Mouse (Mus musculus) MEL (cell line): ENCODE measurements around the gene Cuta. TPM values are rescaled to one million over a fixed set of nuclear protein-coding genes. Genes with fewer than 3 reads are reported as not detected.
A peak's percentile ranks its signal among the peaks of the same experiment; 100 is the strongest.

Experiments used
- DNase-seq: peaks from one replicate; pipeline ENCODE4 v3.0.0; 2011; ENCODE audit warnings: low read depth, low spot score
- H3K27ac ChIP-seq: 2 replicates; pipeline ENCODE4 v1.5.1; 2012; ENCODE audit warnings: low read depth, mild to moderate bottlenecking, control low read depth, low read length, moderate library complexity; ENCODE audit not compliant: control insufficient read depth
- H3K27me3 ChIP-seq, 2 experiments: fragments of 150-350 bp in 1 of 2; sonication (generic) in 1 of 2; 2 replicates each; pipeline ENCODE4 v1.6.1; 2012; ENCODE audit warnings: low read length in 2 of 2, mild to moderate bottlenecking in 2 of 2, improper control_type of control experiment in 1 of 2, moderate library complexity in 1 of 2; ENCODE audit not compliant: insufficient read depth in 2 of 2, control insufficient read depth in 1 of 2
- H3K36me3 ChIP-seq, 2 experiments: 2 replicates each; pipeline ENCODE4 v1.6.1; 2012 to 2014; ENCODE audit warnings: low read length in 2 of 2, improper control_type of control experiment in 1 of 2, inconsistent platforms in 1 of 2, mild to moderate bottlenecking in 1 of 2; ENCODE audit not compliant: insufficient read depth in 2 of 2, control insufficient read depth in 1 of 2
- H3K4me1 ChIP-seq, 2 experiments: fragments of 150-350 bp in 1 of 2; sonication (generic) in 1 of 2; 2 replicates each; pipeline ENCODE4 v1.6.1; 2012; ENCODE audit warnings: low read length in 2 of 2, improper control_type of control experiment in 1 of 2, mild to moderate bottlenecking in 1 of 2; ENCODE audit not compliant: insufficient read depth in 2 of 2, control insufficient read depth in 1 of 2
- H3K4me3 ChIP-seq, 2 experiments: fragments of 150-350 bp in 1 of 2; sonication (generic) in 1 of 2; 2 replicates each; pipeline ENCODE4 v1.5.1; 2012; ENCODE audit warnings: low read depth in 2 of 2, low read length in 2 of 2, mild to moderate bottlenecking in 2 of 2, moderate library complexity in 2 of 2, control low read depth in 1 of 2, improper control_type of control experiment in 1 of 2; ENCODE audit not compliant: control insufficient read depth in 1 of 2, insufficient read depth in 1 of 2
- H3K79me2 ChIP-seq: 2 replicates; pipeline ENCODE4 v1.6.1; 2012; ENCODE audit warnings: mild to moderate bottlenecking, low read length, moderate library complexity; ENCODE audit not compliant: control insufficient read depth, poor library complexity, insufficient read depth
- H3K9ac ChIP-seq: 2 replicates; pipeline ENCODE4 v1.6.1; 2012; ENCODE audit warnings: low read depth, mild to moderate bottlenecking, control low read depth, low read length, moderate library complexity; ENCODE audit not compliant: control insufficient read depth, poor library complexity, severe bottlenecking
- H3K9me3 ChIP-seq: fragments of 150-350 bp; sonication (generic); replicated peaks from 2 replicates; pipeline ENCODE4 v1.6.1; 2012; ENCODE audit warnings: mild to moderate bottlenecking, low read length, improper control_type of control experiment, moderate library complexity; ENCODE audit not compliant: insufficient read depth
- CHD1 ChIP-seq: IDR thresholded peaks from 2 replicates; pipeline ENCODE4 v1.6.1; 2012; ENCODE audit warnings: low read depth, mild to moderate bottlenecking, inconsistent platforms, low read length, improper control_type of control experiment
- ETS1 ChIP-seq: IDR thresholded peaks from 2 replicates; pipeline ENCODE4 v1.6.1; 2012; ENCODE audit warnings: low read depth, mild to moderate bottlenecking, inconsistent platforms, low read length, improper control_type of control experiment, moderate library complexity
- GABPA ChIP-seq: IDR thresholded peaks from 2 replicates; pipeline ENCODE4 v1.6.1; 2012; ENCODE audit warnings: low read depth, mild to moderate bottlenecking, inconsistent platforms, low read length, improper control_type of control experiment, moderate library complexity
- GATA1 ChIP-seq: IDR thresholded peaks from 2 replicates; pipeline ENCODE4 v1.6.1; 2011; ENCODE audit warnings: low read depth, low read length, improper control_type of control experiment
- HCFC1 ChIP-seq: IDR thresholded peaks from 2 replicates; pipeline ENCODE4 v1.6.1; 2012; ENCODE audit warnings: low read depth, mild to moderate bottlenecking, inconsistent platforms, low read length, improper control_type of control experiment, moderate library complexity
- JUND ChIP-seq: IDR thresholded peaks from 2 replicates; pipeline ENCODE4 v1.6.1; 2011; ENCODE audit warnings: low read depth, mild to moderate bottlenecking, improper control_type of control experiment, low read length
- KAT2A ChIP-seq: conservative IDR thresholded peaks from 2 replicates; pipeline ENCODE4 v1.6.1; 2012; ENCODE audit warnings: low read depth, low read length, improper control_type of control experiment, inconsistent platforms
- MAZ ChIP-seq: IDR thresholded peaks from 2 replicates; pipeline ENCODE4 v1.6.1; 2012; ENCODE audit warnings: low read depth, mild to moderate bottlenecking, inconsistent platforms, low read length, improper control_type of control experiment
- MEF2A ChIP-seq: IDR thresholded peaks from 2 replicates; pipeline ENCODE4 v1.6.1; 2014; ENCODE audit warnings: low read depth, mild to moderate bottlenecking, inconsistent platforms, low read length, improper control_type of control experiment; ENCODE audit not compliant: poor library complexity, insufficient replicate concordance, severe bottlenecking; ENCODE audit errors: extremely low read depth
- MXI1 ChIP-seq: IDR thresholded peaks from 2 replicates; pipeline ENCODE4 v1.6.1; 2011; ENCODE audit warnings: mild to moderate bottlenecking, low read depth, low read length, improper control_type of control experiment
- MYB ChIP-seq: IDR thresholded peaks from 2 replicates; pipeline ENCODE4 v1.6.1; 2011; ENCODE audit warnings: mild to moderate bottlenecking, low read depth, low read length, improper control_type of control experiment
- MYC ChIP-seq: IDR thresholded peaks from 2 replicates; pipeline ENCODE4 v1.6.1; 2011; ENCODE audit warnings: low read depth, mild to moderate bottlenecking, low read length, improper control_type of control experiment, moderate library complexity
- NELFE ChIP-seq: IDR thresholded peaks from 2 replicates; pipeline ENCODE4 v1.6.1; 2011; ENCODE audit warnings: low read depth, low read length, improper control_type of control experiment
- NRF1 ChIP-seq: IDR thresholded peaks from 2 replicates; pipeline ENCODE4 v1.6.1; 2014; ENCODE audit warnings: low read depth, mild to moderate bottlenecking, inconsistent platforms, low read length, improper control_type of control experiment, moderate library complexity; ENCODE audit not compliant: poor library complexity, insufficient read depth, severe bottlenecking
- POLR2AphosphoS2 ChIP-seq: IDR thresholded peaks from 2 replicates; pipeline ENCODE4 v1.6.1; 2011; ENCODE audit warnings: low read length, improper control_type of control experiment
- RAD21 ChIP-seq: IDR thresholded peaks from 2 replicates; pipeline ENCODE4 v1.6.1; 2011; ENCODE audit warnings: mild to moderate bottlenecking, low read depth, low read length, improper control_type of control experiment
- RCOR1 ChIP-seq: IDR thresholded peaks from 2 replicates; pipeline ENCODE4 v1.6.1; 2012; ENCODE audit warnings: low read depth, mild to moderate bottlenecking, inconsistent platforms, low read length, improper control_type of control experiment
- SIN3A ChIP-seq: IDR thresholded peaks from 2 replicates; pipeline ENCODE4 v1.6.1; 2012; ENCODE audit warnings: low read length, improper control_type of control experiment, inconsistent platforms
- TAL1 ChIP-seq: IDR thresholded peaks from 2 replicates; pipeline ENCODE4 v1.6.1; 2012; ENCODE audit warnings: mild to moderate bottlenecking, inconsistent platforms, low read length, moderate library complexity, mixed read lengths
- TBP ChIP-seq: IDR thresholded peaks from 2 replicates; pipeline ENCODE4 v1.8.0; 2011; ENCODE audit warnings: low read depth, low read length, improper control_type of control experiment
- TCF12 ChIP-seq: IDR thresholded peaks from 2 replicates; pipeline ENCODE4 v1.6.1; 2014; ENCODE audit warnings: low read depth, mild to moderate bottlenecking, inconsistent platforms, low read length, improper control_type of control experiment, moderate library complexity
- ZC3H11A ChIP-seq: IDR thresholded peaks from 2 replicates; pipeline ENCODE4 v1.6.1; 2012; ENCODE audit warnings: low read depth, mild to moderate bottlenecking, inconsistent platforms, low read length, improper control_type of control experiment
- ZKSCAN1 ChIP-seq: IDR thresholded peaks from 2 replicates; pipeline ENCODE4 v1.6.1; 2012; ENCODE audit warnings: low read depth, mild to moderate bottlenecking, inconsistent platforms, low read length, improper control_type of control experiment, moderate library complexity
- ZNF384 ChIP-seq: IDR thresholded peaks from 2 replicates; pipeline ENCODE4 v1.6.1; 2012; ENCODE audit warnings: low read depth, mild to moderate bottlenecking, inconsistent platforms, low read length, improper control_type of control experiment
- polyA plus RNA-seq, 2 experiments: library from polyadenylated mRNA; stranded (reverse) in 1 of 2; unstranded in 1 of 2; fragments of >175 nt in 1 of 2; fragments of >200 nt in 1 of 2; gene quantifications; 2 replicates each; pipeline versions ENCODE4 v1.2.1 to v1.2.4; 2012; ENCODE audit warnings: low replicate concordance in 2 of 2, low read depth in 1 of 2; ENCODE audit not compliant: insufficient read length in 2 of 2, insufficient read depth in 1 of 2, missing spikeins in 1 of 2
- total RNA-seq: library from RNA; depleted of rRNA; stranded (reverse); fragments of 300-350 nt; gene quantifications from 2 replicates; pipeline ENCODE4 v1.2.3, GENCODE M21; 2012

The Cuta gene
- total and polyA plus RNA-seq, 3 experiments = 66.8 to 220 TPM; not detected in 1

DNA sequence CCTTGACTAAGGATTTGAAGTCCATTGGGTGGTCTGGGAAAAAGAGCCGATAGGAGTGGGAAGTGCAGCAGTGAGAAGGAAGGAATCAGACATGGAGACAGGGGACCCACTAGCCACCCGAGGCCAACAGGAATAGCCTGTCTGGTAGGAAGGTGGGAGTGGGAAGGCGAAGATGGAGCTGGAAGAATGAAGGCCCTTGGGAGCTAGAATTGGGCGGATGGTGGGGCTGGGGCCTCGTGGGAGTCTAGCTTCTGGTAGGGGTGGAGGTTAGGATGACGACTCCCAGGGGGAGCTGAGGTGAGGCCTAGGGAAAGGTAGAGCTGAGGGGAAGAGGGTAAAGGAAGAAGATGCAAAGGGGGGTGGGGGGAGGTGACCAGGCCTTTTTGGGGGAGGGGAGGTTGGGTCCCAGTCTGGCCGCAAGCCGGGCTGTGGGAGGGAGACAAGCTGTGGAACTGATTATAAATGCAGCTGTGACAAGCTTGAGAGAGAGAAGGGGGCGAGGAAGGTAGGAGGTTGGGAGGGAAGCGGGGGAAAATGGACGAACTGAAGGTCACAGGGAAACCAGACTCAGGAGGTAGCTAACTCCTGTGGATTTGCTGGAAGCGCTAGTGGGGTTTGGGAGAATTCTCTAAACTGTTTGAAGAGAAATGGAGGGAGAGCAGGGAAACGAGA is 6.6 kb upstream of the Cuta start:
- Histone ChIP-seq H3K79me2 (peaks cover 2% of the 10 kb centered on the region; the same call in 1 of the 2 replicates), H3K9ac (no peak overlapping the region), H3K4me3 (no peak overlapping the region), H3K4me1 (peaks cover 0 to 22% of the 10 kb centered on the region in 2 experiments; a peak in 2 of 4 replicates), H3K27ac (no peak overlapping the region), H3K9me3 (no peaks in the 10 kb centered on the region), H3K36me3 (peaks cover 0 to 3% of the 10 kb centered on the region in 2 experiments; a peak in 1 of 4 replicates), H3K27me3 (no peaks in the 10 kb centered on the region)
- no peak for TF ChIP-seq MXI1
- TF ChIP-seq POLR2AphosphoS2 = no peak
- no peak for TF ChIP-seq TBP
- no peak for TF ChIP-seq MEF2A
- no peak for TF ChIP-seq RAD21
- TF ChIP-seq TAL1 = no peak
- TF ChIP-seq ZKSCAN1 = no peak
- DNase-seq = no peak

DNA sequence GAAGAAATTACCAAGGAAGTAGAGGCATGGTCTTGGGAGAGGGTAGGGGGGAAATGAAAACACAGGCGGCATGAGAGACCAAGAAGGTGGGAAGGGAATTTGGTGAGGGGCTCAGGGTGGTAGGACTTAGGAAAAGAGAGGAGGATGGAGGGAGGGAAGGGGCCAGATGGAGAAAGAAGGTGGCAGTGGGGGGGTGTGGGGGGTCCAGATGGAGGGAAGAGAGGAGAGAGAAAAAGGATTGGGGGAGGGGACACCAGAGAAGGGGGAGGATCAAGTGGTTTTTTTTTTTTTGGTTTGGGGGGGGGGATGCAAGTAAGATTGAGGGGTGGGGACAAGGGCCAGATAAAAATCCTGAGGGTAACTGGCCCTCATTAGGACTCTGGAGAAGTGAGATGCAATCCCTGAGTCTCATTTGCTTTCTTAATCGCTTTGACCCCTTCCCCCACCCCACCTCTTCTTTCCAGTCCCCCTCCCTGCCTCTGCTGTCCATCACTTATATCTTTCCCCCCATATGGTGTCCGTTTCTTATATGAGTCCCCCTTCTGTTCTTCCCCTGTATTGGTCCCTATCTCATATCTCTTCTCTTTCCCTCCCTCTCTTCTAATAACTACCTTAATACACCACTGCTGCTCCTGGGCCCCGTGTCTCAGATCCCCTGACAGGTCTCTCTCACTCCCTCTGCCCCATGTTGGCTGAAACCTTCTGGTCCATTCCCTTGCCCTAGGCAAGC is 2.6 kb upstream of the Cuta start:
- Histone ChIP-seq H3K36me3 (peaks cover 0 to 9% of the 10 kb centered on the region in 2 experiments; a peak in 2 of 4 replicates), H3K9me3 (no peaks in the 10 kb centered on the region), H3K27ac (peak overlapping the region; percentile 36), H3K79me2 (peaks cover 22% of the 10 kb centered on the region), H3K4me3 (peak overlapping the region; percentile 51 to 77), H3K9ac (peak overlapping the region; percentile 58), H3K4me1 (peaks cover 2 to 14% of the 10 kb centered on the region in 2 experiments; a peak in 3 of 4 replicates), H3K27me3 (no peaks in the 10 kb centered on the region)
- TF ChIP-seq MYB (no peak), CHD1 (no peak), KAT2A (no peak; the same call in 1 of the 2 replicates), HCFC1 (peak; percentile 78), ETS1 (0 out of 2 replicates have a peak, but pooled peaks have one; percentile 17), GATA1 (no peak), ZC3H11A (no peak), NRF1 (no peak), SIN3A (peak; percentile 64), MAZ (peak; percentile 92), GABPA (no peak), NELFE (peak; percentile 16; the same call in 1 of the 2 replicates), MYC (0 out of 2 replicates have a peak, but pooled peaks have one; percentile 32), TAL1 (peak; percentile 53), RCOR1 (no peak), JUND (no peak), TCF12 (0 out of 2 replicates have a peak, but pooled peaks have one; percentile 24), ZNF384 (peak; percentile 48; the same call in 1 of the 2 replicates)
- DNase-seq = peak; percentile 79
